Mouse (Mus musculus): Measurements from ENCODE around the gene Palm. TPM values are rescaled to one million over a fixed set of nuclear protein-coding genes. Genes with fewer than 3 reads are reported as not detected.
A peak's percentile ranks its signal among the peaks of the same experiment; 100 is the strongest.

The Palm gene
- polyA plus RNA-seq, 2 experiments: 55.8 to 76.2 TPM

DNA sequence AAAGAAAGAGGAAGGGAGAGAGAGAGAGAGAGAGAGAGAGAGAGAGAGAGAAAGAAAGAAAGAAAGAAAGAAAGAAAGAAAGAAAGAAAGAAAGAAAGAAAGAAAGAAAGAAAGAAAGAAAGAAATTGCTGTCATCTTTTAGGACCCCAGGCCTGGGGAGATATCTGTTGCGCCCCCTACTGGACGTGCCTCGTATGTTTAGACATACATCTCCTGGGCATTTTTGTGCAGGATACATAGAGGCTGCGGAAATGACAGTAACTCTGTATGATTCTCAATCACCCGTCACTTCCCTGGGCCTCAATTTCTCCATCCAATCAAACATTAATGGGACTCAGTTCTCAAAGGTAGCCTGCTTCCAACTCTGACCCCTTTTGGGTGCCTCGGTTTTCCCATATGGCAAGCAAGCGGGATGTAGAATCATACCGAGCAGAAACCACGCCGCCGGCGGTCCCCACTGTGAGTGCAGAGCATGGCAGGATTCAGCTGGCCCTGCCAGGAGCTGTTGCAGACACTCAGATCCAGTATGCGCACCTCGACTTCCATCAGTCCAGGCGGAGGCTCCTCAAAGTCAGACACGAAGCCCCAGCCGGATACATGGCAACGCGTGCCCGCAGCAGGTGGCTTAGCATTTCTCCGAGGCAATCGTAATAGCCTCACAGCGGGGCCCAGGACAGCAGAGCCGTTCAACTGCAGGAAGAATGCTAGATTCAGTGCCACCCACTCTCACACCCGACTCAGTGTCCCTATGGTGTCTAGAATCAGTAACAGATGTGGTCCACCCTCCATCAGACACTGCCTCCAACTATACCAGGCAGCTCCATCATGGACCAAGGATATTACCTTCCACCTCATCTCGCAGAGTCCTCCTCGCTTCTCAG is 9.2 kb upstream of the Palm start:
- no peak overlapping the region for H3K9ac ChIP-seq (ENCODE audit: low read depth, low read length, severe bottlenecking)
- H3K36me3 ChIP-seq (ENCODE audit: control insufficient read depth, insufficient read depth, low read length): no peaks in the 10 kb centered on the region
- 0 out of 2 replicates have a peak, but pooled peaks cover 7% of the 10 kb centered on the region for H3K4me1 ChIP-seq (ENCODE audit: control insufficient read depth, insufficient read depth, low read length)
- H3K4me3 ChIP-seq (replicated peaks; ENCODE audit: low read length): no peak overlapping the region
- WGBS: 36% methylated on average over 27 of the region's 27 CpGs
- DNase-seq (ENCODE audit: low spot score): peak; percentile 49
- H3K4me2 ChIP-seq (replicated peaks; ENCODE audit: low read depth, low read length, severe bottlenecking): no peak overlapping the region
- no peak for ATAC-seq (ENCODE audit: low FRiP score, low read depth)
- H3K9me3 ChIP-seq (ENCODE audit: control insufficient read depth, low read length): no peaks in the 10 kb centered on the region
- H3K27ac ChIP-seq (replicated peaks; ENCODE audit: low read depth, low read length): no peak overlapping the region
- no peaks in the 10 kb centered on the region for H3K27me3 ChIP-seq (ENCODE audit: control insufficient read depth, insufficient read depth, low read length)
- no peak for TF ChIP-seq POLR2A (IDR thresholded peaks at IDR 0.05; ENCODE audit: borderline replicate concordance, extremely low read depth, insufficient read depth, insufficient read length)

DNA sequence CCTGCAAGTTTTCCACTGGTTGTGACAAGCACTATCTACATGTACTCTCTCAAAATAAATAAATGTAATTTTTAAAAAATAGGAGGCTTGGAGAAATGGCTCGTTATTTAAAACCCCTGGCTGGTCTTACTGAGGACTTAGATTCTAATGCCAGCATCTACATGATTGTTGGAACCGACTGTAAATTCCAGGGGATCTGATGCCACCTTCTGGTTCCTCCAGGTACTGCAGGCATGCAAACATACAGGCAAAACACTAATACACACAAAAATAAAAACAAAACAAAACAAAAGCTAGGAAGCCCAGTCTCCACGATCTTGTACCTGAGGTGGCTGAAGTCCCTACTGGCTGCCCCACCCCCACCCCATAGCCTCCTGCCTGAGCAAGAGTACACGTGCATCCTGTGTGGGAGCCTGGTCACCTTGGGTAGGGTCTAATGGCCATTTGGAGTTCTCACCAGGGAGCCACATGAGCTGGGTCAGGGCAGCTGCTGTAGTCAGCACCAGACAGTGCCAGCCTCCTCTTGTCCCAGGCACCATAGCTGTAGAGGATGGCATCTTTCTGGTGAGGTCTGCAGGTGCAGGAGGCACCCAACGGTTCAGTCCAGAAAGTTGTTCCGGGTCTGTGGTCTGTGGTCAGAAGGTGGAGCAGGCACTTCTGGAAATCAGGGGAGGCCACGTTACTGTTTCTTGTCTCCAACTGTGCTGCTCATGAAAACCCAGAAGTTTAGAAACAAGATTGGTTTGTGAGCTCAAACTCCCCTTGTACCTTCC is 4.8 kb upstream of the Palm start:
- no peaks in the 10 kb centered on the region for H3K36me3 ChIP-seq (ENCODE audit: control insufficient read depth, insufficient read depth, low read length)
- peak; percentile 77 for DNase-seq (ENCODE audit: low spot score)
- no peaks in the 10 kb centered on the region for H3K9me3 ChIP-seq (ENCODE audit: control insufficient read depth, low read length)
- no peak overlapping the region for H3K4me2 ChIP-seq (replicated peaks; ENCODE audit: low read depth, low read length, severe bottlenecking)
- no peak for ATAC-seq (ENCODE audit: low FRiP score, low read depth)
- H3K4me3 ChIP-seq (replicated peaks; ENCODE audit: low read length): no peak overlapping the region
- H3K27me3 ChIP-seq (ENCODE audit: control insufficient read depth, insufficient read depth, low read length): no peaks in the 10 kb centered on the region
- H3K9ac ChIP-seq (ENCODE audit: low read depth, low read length, severe bottlenecking): no peak overlapping the region
- TF ChIP-seq POLR2A (IDR thresholded peaks at IDR 0.05; ENCODE audit: borderline replicate concordance, extremely low read depth, insufficient read depth, insufficient read length): no peak
- H3K27ac ChIP-seq (replicated peaks; ENCODE audit: low read depth, low read length): no peak overlapping the region
- WGBS: 34% methylated on average over 7 of the region's 7 CpGs
- H3K4me1 ChIP-seq (ENCODE audit: control insufficient read depth, insufficient read depth, low read length): no peaks in the 10 kb centered on the region; the same call in 1 of the 2 replicates

DNA sequence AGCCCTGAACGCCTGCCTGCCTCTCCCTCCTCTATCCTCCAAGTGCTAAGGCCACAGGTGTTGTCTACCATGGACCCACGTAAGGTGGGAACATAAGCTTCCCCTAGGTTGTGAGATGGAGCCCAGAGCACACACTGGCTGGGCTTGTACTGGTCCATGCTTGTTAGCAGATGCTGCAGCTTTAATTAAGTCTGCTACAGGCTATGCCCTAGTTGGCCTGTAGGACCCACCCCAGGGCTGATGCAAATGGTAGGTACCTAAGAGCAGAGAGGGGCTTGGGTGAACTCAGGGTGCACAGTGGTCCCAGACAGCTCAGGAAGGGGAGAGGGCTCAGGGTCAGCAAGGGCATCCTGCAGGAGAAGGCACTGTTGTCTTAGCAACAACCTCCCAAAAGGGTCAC is 3.8 kb upstream of the Palm start:
- 51% methylated on average over 2 of the region's 2 CpGs for WGBS
- no peaks in the 10 kb centered on the region for H3K36me3 ChIP-seq (ENCODE audit: control insufficient read depth, insufficient read depth, low read length)
- no peak for DNase-seq (ENCODE audit: low spot score)
- no peak overlapping the region for H3K9ac ChIP-seq (ENCODE audit: low read depth, low read length, severe bottlenecking)
- no peak overlapping the region for H3K27ac ChIP-seq (replicated peaks; ENCODE audit: low read depth, low read length)
- H3K9me3 ChIP-seq (ENCODE audit: control insufficient read depth, low read length): no peaks in the 10 kb centered on the region
- no peak for TF ChIP-seq POLR2A (IDR thresholded peaks at IDR 0.05; ENCODE audit: borderline replicate concordance, extremely low read depth, insufficient read depth, insufficient read length)
- no peak for ATAC-seq (ENCODE audit: low FRiP score, low read depth)
- H3K27me3 ChIP-seq (ENCODE audit: control insufficient read depth, insufficient read depth, low read length): no peaks in the 10 kb centered on the region
- no peak overlapping the region for H3K4me2 ChIP-seq (replicated peaks; ENCODE audit: low read depth, low read length, severe bottlenecking)
- no peak overlapping the region for H3K4me3 ChIP-seq (replicated peaks; ENCODE audit: low read length)
- peaks cover 3% of the 10 kb centered on the region for H3K4me1 ChIP-seq (ENCODE audit: control insufficient read depth, insufficient read depth, low read length)

DNA sequence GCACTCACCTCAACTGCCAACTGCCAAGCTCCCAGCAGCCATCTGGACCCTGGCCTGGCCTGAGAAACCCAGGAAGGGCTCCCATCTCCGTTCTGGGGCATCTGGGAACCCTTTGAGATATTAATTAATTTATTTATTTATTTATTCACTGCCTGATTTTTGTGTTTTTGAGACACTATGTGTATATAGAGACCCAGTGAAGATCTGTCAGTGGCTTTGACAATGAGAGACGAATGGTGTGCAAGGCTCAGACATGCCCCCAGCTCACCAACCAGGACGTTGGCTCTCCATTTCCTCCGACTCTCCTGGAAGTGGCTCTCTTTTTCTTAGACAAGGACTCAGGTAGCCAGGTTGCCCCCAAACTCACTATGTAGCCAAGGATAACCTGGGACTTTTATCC is 2.5 kb upstream of the Palm start, which contains the start of gene Prss57:
TSS of gene Prss57 (minus strand) at position 101 of the 400 bp plus-strand sequence.
- H3K4me2 ChIP-seq (replicated peaks; ENCODE audit: low read depth, low read length, severe bottlenecking): no peak within 1 kb of the TSS
- TF ChIP-seq POLR2A (IDR thresholded peaks at IDR 0.05; ENCODE audit: borderline replicate concordance, extremely low read depth, insufficient read depth, insufficient read length): no peak
- peaks cover 9% of the 10 kb centered on the region for H3K4me1 ChIP-seq (ENCODE audit: control insufficient read depth, insufficient read depth, low read length)
- ATAC-seq (ENCODE audit: low FRiP score, low read depth) (no peak), DNase-seq (ENCODE audit: low spot score) (no peak)
- 86% methylated on average over 4 of the region's 4 CpGs for WGBS
- H3K9me3 ChIP-seq (ENCODE audit: control insufficient read depth, low read length): no peaks in the 10 kb centered on the region
- H3K4me3 ChIP-seq (replicated peaks; ENCODE audit: low read length): no peak within 1 kb of the TSS
- H3K9ac ChIP-seq (ENCODE audit: low read depth, low read length, severe bottlenecking): no peak within 1 kb of the TSS
- H3K27me3 ChIP-seq (ENCODE audit: control insufficient read depth, insufficient read depth, low read length): no peaks in the 10 kb centered on the region
- H3K36me3 ChIP-seq (ENCODE audit: control insufficient read depth, insufficient read depth, low read length): 0 out of 2 replicates have a peak, but pooled peaks cover 2% of the 10 kb centered on the region
- H3K27ac ChIP-seq (replicated peaks; ENCODE audit: low read depth, low read length): no peak within 1 kb of the TSS

DNA sequence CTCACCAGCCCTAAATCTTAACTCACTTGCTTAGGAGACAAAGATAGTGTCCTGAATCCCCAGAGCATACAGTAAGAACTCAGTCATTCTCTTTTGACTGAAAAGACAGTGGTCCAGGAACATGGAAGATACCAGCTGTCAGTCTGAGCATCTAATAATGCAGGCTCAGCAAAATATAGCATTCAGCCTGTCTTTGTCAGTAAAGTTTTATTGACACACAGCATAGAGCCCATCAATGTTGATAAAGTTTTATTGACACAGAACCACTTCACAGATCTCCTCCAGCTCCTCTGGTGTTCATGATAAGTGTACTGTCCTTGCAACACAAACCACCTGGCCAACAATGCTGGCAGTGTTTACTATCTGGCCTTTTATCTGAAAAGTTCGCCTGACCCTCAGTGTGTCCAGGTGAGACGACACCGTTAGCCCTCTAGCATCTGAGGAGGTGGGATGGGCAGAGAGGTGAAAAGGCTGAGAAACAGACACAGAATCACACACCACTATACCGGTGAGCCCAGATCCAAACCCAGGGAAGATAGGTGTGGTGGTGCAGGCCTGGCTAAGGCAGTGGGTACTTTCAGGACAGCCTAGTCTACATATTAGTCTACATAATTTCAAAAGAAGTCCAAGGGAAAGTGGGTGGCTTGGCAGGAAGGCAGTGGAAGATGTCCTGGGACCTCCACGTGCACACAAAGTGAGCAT is 882 bp upstream of the Palm start:
- peaks cover 9% of the 10 kb centered on the region for H3K4me1 ChIP-seq (ENCODE audit: control insufficient read depth, insufficient read depth, low read length)
- no peak overlapping the region for H3K4me3 ChIP-seq (replicated peaks; ENCODE audit: low read length)
- ATAC-seq (ENCODE audit: low FRiP score, low read depth) (no peak), DNase-seq (ENCODE audit: low spot score) (no peak)
- WGBS: 78% methylated on average over 5 of the region's 5 CpGs
- no peaks in the 10 kb centered on the region for H3K27me3 ChIP-seq (ENCODE audit: control insufficient read depth, insufficient read depth, low read length)
- no peak overlapping the region for H3K4me2 ChIP-seq (replicated peaks; ENCODE audit: low read depth, low read length, severe bottlenecking)
- H3K27ac ChIP-seq (replicated peaks; ENCODE audit: low read depth, low read length): no peak overlapping the region
- H3K9me3 ChIP-seq (ENCODE audit: control insufficient read depth, low read length): no peaks in the 10 kb centered on the region
- 0 out of 2 replicates have a peak, but pooled peaks cover 3% of the 10 kb centered on the region for H3K36me3 ChIP-seq (ENCODE audit: control insufficient read depth, insufficient read depth, low read length)
- no peak overlapping the region for H3K9ac ChIP-seq (ENCODE audit: low read depth, low read length, severe bottlenecking)
- no peak for TF ChIP-seq POLR2A (IDR thresholded peaks at IDR 0.05; ENCODE audit: borderline replicate concordance, extremely low read depth, insufficient read depth, insufficient read length)

Measured in limb, embryonic 14.5 days (tissue).